Mouse (Mus musculus): ENCODE data around the gene Eea1.
"Not testable (repeated sequence)": the region's sequence is repeated elsewhere in the genome, so short reads cannot be mapped to it uniquely, and the experiment has no call there.

The Eea1 gene

GRCm38 (mm10) chr10:96075403-96075802 is 135.0 kb downstream of the Eea1 start:
- no peak for DNase-seq

- DNase-seq, result no peak
These were observed 135.4 kb downstream of the Eea1 start for GRCm38 (mm10) chr10:96075880-96076279.

- no peak for DNase-seq
These were observed 136.0 kb downstream of the Eea1 start for GRCm38 (mm10) chr10:96076461-96076860.

- not testable (repeated sequence) for DNase-seq
These were observed 137.1 kb downstream of the Eea1 start for GRCm38 (mm10) chr10:96077480-96078066.

GRCm38 (mm10) chr10:96079823-96080222 is 139.4 kb downstream of the Eea1 start:
- DNase-seq, result no peak

GRCm38 (mm10) chr10:96080440-96081381 is 140.3 kb downstream of the Eea1 start:
- DNase-seq, result peak; percentile 12

- no peak for DNase-seq
These were observed 141.8 kb downstream of the Eea1 start for GRCm38 (mm10) chr10:96082203-96082602.

GRCm38 (mm10) chr10:96089744-96090143 is 149.3 kb downstream of the Eea1 start:
- no peak for DNase-seq

GRCm38 (mm10) chr10:96090388-96090787 is 149.9 kb downstream of the Eea1 start:
- no peak for DNase-seq

- DNase-seq, result no peak
These were observed 153.6 kb downstream of the Eea1 start for GRCm38 (mm10) chr10:96093890-96094531.

- DNase-seq, result no peak
These were observed 154.1 kb downstream of the Eea1 start for GRCm38 (mm10) chr10:96094559-96094958.
